Mouse (Mus musculus) lung, postnatal 0 days (tissue): ENCODE results near the gene Tbc1d9.

Experiments used
- CTCF ChIP-seq: IDR thresholded peaks from 2 replicates; pipeline ENCODE4 v1.5.1; 2016; ENCODE audit warnings: antibody characterized with exemption, mild to moderate bottlenecking
- EP300 ChIP-seq: IDR thresholded peaks from 2 replicates; pipeline ENCODE4 v1.6.1; 2016; ENCODE audit warnings: antibody characterized with exemption, mild to moderate bottlenecking, control low read depth

DNA sequence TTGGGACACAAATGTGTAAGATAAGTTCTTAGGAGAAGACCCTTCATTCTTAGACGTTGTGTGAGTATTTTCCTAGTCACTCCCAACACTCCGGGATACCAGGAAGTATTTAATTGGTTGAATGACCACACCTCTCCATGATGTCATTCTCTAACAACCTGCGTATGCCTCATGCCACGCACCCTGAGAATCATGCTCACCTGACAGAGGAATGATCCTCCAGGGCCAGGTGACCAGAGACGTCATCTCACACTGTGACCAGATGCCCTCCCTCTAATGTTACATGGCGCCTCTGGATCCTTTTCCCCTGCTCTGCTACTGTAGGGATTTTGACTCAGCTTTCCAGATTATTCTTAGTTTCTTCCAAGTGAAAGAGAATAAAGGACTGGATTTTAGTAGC is 16.0 kb upstream of the Tbc1d9 start:
- TF ChIP-seq CTCF = no peak
- TF ChIP-seq EP300 = no peak
